Mouse (Mus musculus): ENCODE data around the gene Gpatch8. TPM values are rescaled to one million over a fixed set of nuclear protein-coding genes. Genes with fewer than 3 reads are reported as not detected.
"Not testable (repeated sequence)": the region's sequence is repeated elsewhere in the genome, so short reads cannot be mapped to it uniquely, and the experiment has no call there.

Gene Gpatch8
- polyA plus RNA-seq, 1 experiment from 2014 or later, result 81.0 TPM

GRCm38 (mm10) chr11:102567723-102568122 is 11.5 kb upstream of the Gpatch8 start:
- no peak for ATAC-seq (ENCODE audit: low FRiP score, low read depth)
- 96% methylated on average over 15 of the region's 15 CpGs for WGBS
- no peak overlapping the region for H3K9ac ChIP-seq
- no peak overlapping the region for H3K27ac ChIP-seq
- no peak overlapping the region for H3K4me3 ChIP-seq
- no peaks in the 10 kb centered on the region for H3K27me3 ChIP-seq
- H3K4me2 ChIP-seq (replicated peaks), result no peak overlapping the region
- H3K9me3 ChIP-seq, result no peaks in the 10 kb centered on the region
- no peaks in the 10 kb centered on the region for H3K36me3 ChIP-seq
- H3K4me1 ChIP-seq, result no peaks in the 10 kb centered on the region

- 82% methylated on average over 6 of the region's 6 CpGs for WGBS
- no peaks in the 10 kb centered on the region for H3K27me3 ChIP-seq
- H3K27ac ChIP-seq, result no peak overlapping the region
- H3K9ac ChIP-seq, result no peak overlapping the region
- H3K4me1 ChIP-seq, result no peaks in the 10 kb centered on the region
- H3K36me3 ChIP-seq, result no peaks in the 10 kb centered on the region
- H3K4me2 ChIP-seq (replicated peaks), result no peak overlapping the region
- no peak overlapping the region for H3K4me3 ChIP-seq
- H3K9me3 ChIP-seq, result no peaks in the 10 kb centered on the region
- no peak for ATAC-seq (ENCODE audit: low FRiP score, low read depth)
These were observed 11.0 kb upstream of the Gpatch8 start for GRCm38 (mm10) chr11:102567157-102567556.

GRCm38 (mm10) chr11:102566290-102566689 is 10.1 kb upstream of the Gpatch8 start:
- Histone ChIP-seq H3K4me1 (no peaks in the 10 kb centered on the region), H3K36me3 (no peaks in the 10 kb centered on the region), H3K9me3 (no peaks in the 10 kb centered on the region), H3K4me2 (replicated peaks) (no peak overlapping the region), H3K27me3 (no peaks in the 10 kb centered on the region), H3K27ac (no peak overlapping the region), H3K4me3 (no peak overlapping the region), H3K9ac (no peak overlapping the region)
- no peak for ATAC-seq (ENCODE audit: low FRiP score, low read depth)
- WGBS, result 97% methylated on average over 1 of the region's 1 CpGs

- Histone ChIP-seq H3K36me3 (no peaks in the 10 kb centered on the region), H3K9ac (no peak overlapping the region), H3K27ac (no peak overlapping the region), H3K9me3 (no peaks in the 10 kb centered on the region), H3K4me2 (replicated peaks) (no peak overlapping the region), H3K4me1 (no peaks in the 10 kb centered on the region), H3K27me3 (no peaks in the 10 kb centered on the region), H3K4me3 (no peak overlapping the region)
- ATAC-seq (ENCODE audit: low FRiP score, low read depth), result no peak
These were observed 9.5 kb upstream of the Gpatch8 start for GRCm38 (mm10) chr11:102565741-102566140.

GRCm38 (mm10) chr11:102564952-102565671 is 8.9 kb upstream of the Gpatch8 start:
- H3K4me2 ChIP-seq (replicated peaks); H3K9me3 ChIP-seq; H3K9ac ChIP-seq; H3K27ac ChIP-seq; H3K27me3 ChIP-seq; H3K4me3 ChIP-seq; H3K4me1 ChIP-seq; ATAC-seq (ENCODE audit: low FRiP score, low read depth); H3K36me3 ChIP-seq: not testable (repeated sequence)
- 82% methylated on average over 14 of the region's 14 CpGs for WGBS

- 89% methylated on average over 5 of the region's 5 CpGs for WGBS
These were observed 2.5 kb upstream of the Gpatch8 start for GRCm38 (mm10) chr11:102558704-102559103.

GRCm38 (mm10) chr11:102557386-102557785 is 1.2 kb upstream of the Gpatch8 start:
- Histone ChIP-seq H3K4me3 (no peak overlapping the region), H3K9me3 (no peaks in the 10 kb centered on the region), H3K4me1 (peaks cover 19% of the 10 kb centered on the region), H3K36me3 (no peaks in the 10 kb centered on the region), H3K9ac (no peak overlapping the region), H3K27me3 (no peaks in the 10 kb centered on the region), H3K4me2 (replicated peaks) (no peak overlapping the region), H3K27ac (no peak overlapping the region)
- 89% methylated on average over 1 of the region's 1 CpGs for WGBS
- no peak for ATAC-seq (ENCODE audit: low FRiP score, low read depth)

More at GRCm38 (mm10) chr11:102558704-102559103, 2.5 kb upstream of the Gpatch8 start:
- H3K9me3 ChIP-seq, result no peaks in the 10 kb centered on the region
- H3K4me3 ChIP-seq, result no peak overlapping the region
- no peak for ATAC-seq (ENCODE audit: low FRiP score, low read depth)
- peaks cover 17% of the 10 kb centered on the region for H3K4me1 ChIP-seq
- H3K36me3 ChIP-seq, result no peaks in the 10 kb centered on the region
- H3K27me3 ChIP-seq, result no peaks in the 10 kb centered on the region
- no peak overlapping the region for H3K4me2 ChIP-seq (replicated peaks)
- H3K9ac ChIP-seq, result no peak overlapping the region
- no peak overlapping the region for H3K27ac ChIP-seq

GRCm38 (mm10) chr11:102556716-102557074 is 503 bp upstream of the Gpatch8 start:
- H3K27ac ChIP-seq, result no peak overlapping the region
- H3K4me3 ChIP-seq, result peak overlapping the region; percentile 81
- WGBS, result 11% methylated on average over 3 of the region's 3 CpGs
- H3K4me1 ChIP-seq, result peaks cover 19% of the 10 kb centered on the region
- no peaks in the 10 kb centered on the region for H3K36me3 ChIP-seq
- H3K9ac ChIP-seq, result no peak overlapping the region
- ATAC-seq (ENCODE audit: low FRiP score, low read depth), result no peak
- H3K27me3 ChIP-seq, result no peaks in the 10 kb centered on the region
- peak overlapping the region; percentile 74 for H3K4me2 ChIP-seq (replicated peaks)
- H3K9me3 ChIP-seq, result no peaks in the 10 kb centered on the region

GRCm38 (mm10) chr11:102555400-102556030 is 677 bp downstream of the Gpatch8 start:
- WGBS, result under 1% methylated on average over 38 of the region's 39 CpGs
- peak; percentile 58; the same call in 1 of the 2 replicates for ATAC-seq (ENCODE audit: low FRiP score, low read depth)

GRCm38 (mm10) chr11:102552051-102552450 is 4.1 kb downstream of the Gpatch8 start:
- ATAC-seq (ENCODE audit: low FRiP score, low read depth), result no peak
- Histone ChIP-seq H3K4me2 (replicated peaks) (no peak overlapping the region), H3K9me3 (no peaks in the 10 kb centered on the region), H3K9ac (no peak overlapping the region), H3K27ac (no peak overlapping the region), H3K27me3 (no peaks in the 10 kb centered on the region), H3K4me3 (no peak overlapping the region), H3K4me1 (peaks cover 19% of the 10 kb centered on the region), H3K36me3 (peaks cover 5% of the 10 kb centered on the region; the same call in 1 of the 2 replicates)
- 89% methylated on average over 3 of the region's 3 CpGs for WGBS

More at GRCm38 (mm10) chr11:102555400-102556030, 677 bp downstream of the Gpatch8 start:
- peak overlapping the region; percentile 81 for H3K4me3 ChIP-seq
- H3K36me3 ChIP-seq, result no peaks in the 10 kb centered on the region
- H3K27me3 ChIP-seq, result no peaks in the 10 kb centered on the region
- H3K9me3 ChIP-seq, result no peaks in the 10 kb centered on the region
- peak overlapping the region; percentile 92 for H3K27ac ChIP-seq
- peaks cover 19% of the 10 kb centered on the region for H3K4me1 ChIP-seq
- peak overlapping the region; percentile 74 for H3K4me2 ChIP-seq (replicated peaks)
- peak overlapping the region; percentile 97 for H3K9ac ChIP-seq

- Histone ChIP-seq H3K4me1 (peaks cover 15% of the 10 kb centered on the region), H3K27ac (no peak overlapping the region), H3K36me3 (peaks cover 5% of the 10 kb centered on the region; the same call in 1 of the 2 replicates), H3K4me3 (no peak overlapping the region), H3K9ac (no peak overlapping the region), H3K4me2 (replicated peaks) (no peak overlapping the region), H3K9me3 (no peaks in the 10 kb centered on the region), H3K27me3 (no peaks in the 10 kb centered on the region)
- ATAC-seq (ENCODE audit: low FRiP score, low read depth), result no peak
These were observed 5.0 kb downstream of the Gpatch8 start for GRCm38 (mm10) chr11:102551176-102551575.

- H3K9ac ChIP-seq, result no peak overlapping the region
- ATAC-seq (ENCODE audit: low FRiP score, low read depth), result no peak
- H3K27ac ChIP-seq, result no peak overlapping the region
- H3K36me3 ChIP-seq, result peaks cover 20% of the 10 kb centered on the region
- no peaks in the 10 kb centered on the region for H3K27me3 ChIP-seq
- no peaks in the 10 kb centered on the region for H3K4me1 ChIP-seq
- H3K4me2 ChIP-seq (replicated peaks), result no peak overlapping the region
- H3K4me3 ChIP-seq, result no peak overlapping the region
- WGBS, result 89% methylated on average over 5 of the region's 5 CpGs
- H3K9me3 ChIP-seq, result no peaks in the 10 kb centered on the region
These were observed 14.7 kb downstream of the Gpatch8 start for GRCm38 (mm10) chr11:102541471-102541870.

- H3K36me3 ChIP-seq, result peaks cover 23% of the 10 kb centered on the region
- not testable (repeated sequence) for H3K27me3 ChIP-seq; ATAC-seq (ENCODE audit: low FRiP score, low read depth)
These were observed 15.9 kb downstream of the Gpatch8 start for GRCm38 (mm10) chr11:102540286-102540685.

More at GRCm38 (mm10) chr11:102540286-102540685, 15.9 kb downstream of the Gpatch8 start:
- not testable (repeated sequence) for H3K27ac ChIP-seq; H3K4me3 ChIP-seq; H3K9ac ChIP-seq; H3K4me1 ChIP-seq; H3K4me2 ChIP-seq (replicated peaks); H3K9me3 ChIP-seq

Data from limb, embryonic 13.5 days (tissue).